Mouse (Mus musculus) gastrocnemius, postnatal 4 days (tissue): ENCODE measurements around the gene Stag1. TPM values are rescaled to one million over a fixed set of nuclear protein-coding genes. Genes with fewer than 3 reads are reported as not detected.

ENCODE experiments used
- DNase-seq, 2 experiments: peaks; one replicate each; pipeline ENCODE4 v3.0.0; 2021 to 2022; ENCODE audit warnings: low spot score in 2 of 2, mixed read lengths in 2 of 2
- total RNA-seq, 2 experiments: library from RNA; stranded (reverse); gene quantifications; 2 replicates each; pipeline ENCODE4 v1.2.3; 2021

The Stag1 gene
- total RNA-seq, 2 experiments from 2014 or later = 59.5 to 67.5 TPM

DNA sequence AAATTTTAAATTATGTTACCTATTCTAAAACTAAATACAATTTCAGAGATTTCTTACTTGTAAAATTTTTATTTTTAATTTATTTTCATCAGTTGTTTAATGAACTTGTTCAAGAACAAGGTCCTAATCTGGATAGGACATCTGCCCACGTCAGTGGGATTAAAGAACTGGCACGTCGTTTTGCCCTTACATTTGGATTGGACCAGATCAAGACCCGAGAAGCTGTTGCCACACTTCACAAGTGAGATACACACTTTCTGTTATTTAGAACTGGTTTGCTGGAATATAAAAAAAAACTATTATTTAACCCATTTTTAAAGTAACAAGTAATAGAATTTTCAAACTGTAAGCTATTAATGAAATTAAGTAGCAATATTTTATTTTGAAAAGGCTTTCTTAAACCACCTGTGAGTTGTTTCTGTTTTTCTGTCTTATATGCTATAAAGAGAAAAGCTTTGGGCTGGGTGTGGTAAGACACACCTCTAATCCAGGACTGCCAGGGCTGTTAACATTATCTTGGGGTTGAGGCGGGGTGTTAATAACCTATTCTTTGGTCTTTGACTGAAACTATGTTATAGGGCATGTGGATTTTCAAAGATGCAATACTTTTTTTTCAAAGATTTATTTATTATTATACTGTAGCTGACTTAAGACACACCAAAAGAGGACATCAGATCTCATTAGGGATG lies 347.2 kb downstream of the Stag1 start:
- no peak for DNase-seq

GRCm38 (mm10) chr9:100951481-100951880 lies 353.9 kb downstream of the Stag1 start:
- no peak for DNase-seq

GRCm38 (mm10) chr9:100962903-100963427 lies 365.4 kb downstream of the Stag1 start:
- no peak for DNase-seq

GRCm38 (mm10) chr9:100963428-100963912 lies 365.9 kb downstream of the Stag1 start:
- DNase-seq = no peak

- no peak for DNase-seq
Measured at GRCm38 (mm10) chr9:100964106-100964505, 366.5 kb downstream of the Stag1 start.

DNA sequence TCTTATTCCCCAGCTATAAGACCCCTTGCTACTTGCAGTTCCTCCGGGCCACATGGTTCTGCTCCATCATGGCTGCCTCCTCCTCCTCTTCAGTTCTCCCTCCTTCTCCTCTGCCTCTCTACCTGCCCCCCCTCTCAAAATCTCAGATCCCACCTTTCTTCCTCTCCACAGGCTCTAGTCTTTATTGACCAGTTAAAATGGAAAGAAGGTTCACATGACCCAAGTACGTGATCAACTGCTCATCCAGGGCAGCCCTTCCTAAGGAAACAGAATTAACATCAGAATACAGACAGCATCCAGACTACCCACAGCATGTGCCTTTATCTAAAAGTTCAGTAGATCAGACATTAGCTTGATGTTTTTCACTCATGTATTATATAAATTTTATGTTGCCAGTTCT lies 371.9 kb downstream of the Stag1 start:
- DNase-seq = no peak

DNA sequence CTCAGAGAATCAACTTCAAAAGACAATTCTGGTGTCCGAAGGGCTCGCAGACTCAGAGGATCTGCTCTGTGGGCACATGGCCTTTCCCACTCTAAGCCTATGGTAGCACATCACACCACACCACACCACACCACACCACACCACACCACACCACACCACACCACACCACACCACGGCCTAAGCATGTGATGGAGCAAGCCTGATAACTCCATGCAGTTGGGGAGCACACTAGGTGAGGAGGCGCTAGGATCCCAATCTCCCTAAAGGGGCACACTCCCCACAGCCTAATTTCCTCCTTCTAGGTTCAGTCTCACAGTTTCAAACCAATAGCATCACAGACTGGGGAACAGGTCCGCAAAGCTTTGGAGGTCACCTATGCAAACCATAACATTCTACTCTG lies 381.1 kb downstream of the Stag1 start:
- DNase-seq = no peak

GRCm38 (mm10) chr9:100979260-100979659 lies 381.7 kb downstream of the Stag1 start:
- peak in 1 of 2 experiments; percentile 24 for DNase-seq

GRCm38 (mm10) chr9:100982786-100983185 lies 385.2 kb downstream of the Stag1 start:
- no peak for DNase-seq

GRCm38 (mm10) chr9:100984381-100985310 lies 387.0 kb downstream of the Stag1 start:
- DNase-seq = no peak

DNA sequence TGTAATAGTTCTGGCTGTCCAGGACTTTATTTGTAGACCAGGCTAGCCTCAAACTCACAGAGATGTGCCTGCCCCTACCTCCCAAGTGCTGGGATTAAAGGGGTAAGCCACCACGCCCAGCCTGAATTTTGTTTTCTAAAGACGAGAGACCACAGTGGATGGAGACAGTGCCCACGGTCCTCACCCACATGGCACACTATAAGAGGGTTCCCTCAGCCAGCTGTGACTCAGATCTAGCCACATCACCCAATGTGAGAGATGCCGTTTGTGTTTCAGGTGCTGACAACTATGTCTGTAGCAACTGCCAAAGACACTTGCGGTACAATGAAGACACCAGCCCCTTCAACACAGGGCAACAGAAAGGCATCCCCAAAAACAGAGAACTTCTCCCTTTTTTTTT lies 389.4 kb downstream of the Stag1 start:
- DNase-seq = no peak

DNA sequence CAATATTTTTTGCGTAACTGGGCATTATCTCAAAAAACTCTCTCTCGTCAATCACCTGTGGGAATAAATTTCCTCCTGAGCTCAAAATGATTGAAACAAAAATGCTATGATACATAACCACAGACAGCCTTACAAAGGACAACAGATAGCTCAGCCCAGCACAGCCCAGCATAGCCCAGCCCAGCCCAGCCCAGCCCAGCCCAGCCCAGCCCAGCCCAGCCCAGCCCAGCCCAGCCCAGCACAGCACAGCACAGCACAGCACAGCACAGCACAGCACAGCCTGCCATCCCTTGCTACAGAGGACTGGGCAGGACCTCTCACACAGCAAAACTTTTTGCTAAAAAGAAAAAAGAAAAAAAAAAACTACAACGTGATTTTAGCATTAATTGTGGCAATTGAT lies 390.3 kb downstream of the Stag1 start:
- no peak for DNase-seq

DNA sequence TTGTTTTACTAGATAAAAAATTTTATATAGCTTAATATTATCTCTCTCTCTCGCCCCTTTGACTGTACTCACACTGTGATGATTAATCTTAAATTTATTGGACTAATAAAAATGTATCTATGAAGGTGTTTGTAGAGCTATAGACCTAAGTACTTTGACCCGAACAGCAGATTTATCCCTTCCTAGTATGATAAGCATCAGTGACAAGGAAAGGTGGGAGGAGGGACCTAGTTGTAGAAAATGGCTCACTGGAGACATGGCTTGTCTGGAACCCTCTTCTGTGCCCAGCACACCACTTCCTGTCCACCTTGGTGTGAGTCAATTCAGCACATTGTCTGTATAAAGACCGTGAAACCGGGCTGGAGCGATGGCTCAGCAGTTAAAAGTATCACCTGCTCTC lies 393.0 kb downstream of the Stag1 start:
- no peak for DNase-seq

- DNase-seq = no peak
Measured at GRCm38 (mm10) chr9:100991321-100991720, 393.7 kb downstream of the Stag1 start.

- no peak for DNase-seq
Measured at GRCm38 (mm10) chr9:100992191-100992590, 394.6 kb downstream of the Stag1 start.

- no peak for DNase-seq
Measured at GRCm38 (mm10) chr9:100993937-100994336, 396.3 kb downstream of the Stag1 start.

DNA sequence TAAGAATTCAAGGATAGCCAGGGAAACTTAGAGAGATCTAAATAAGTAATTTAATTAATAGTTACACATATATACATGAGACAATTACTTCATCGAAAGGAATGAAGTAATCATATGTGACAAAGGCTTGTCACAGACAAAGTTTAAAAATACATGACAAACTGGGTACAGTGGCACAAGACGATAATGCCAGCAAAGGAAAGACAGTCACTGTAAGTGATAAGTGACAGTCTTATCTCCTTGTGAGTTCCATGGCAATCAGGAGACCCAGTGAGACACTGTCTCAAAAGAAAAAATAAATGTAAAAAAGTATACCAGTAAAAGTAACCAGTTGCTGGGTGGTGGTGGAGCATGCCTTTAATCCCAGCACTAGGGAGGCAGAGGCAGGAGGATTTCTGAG lies 399.5 kb downstream of the Stag1 start:
- DNase-seq = no peak

GRCm38 (mm10) chr9:101002053-101002452 lies 404.5 kb downstream of the Stag1 start:
- DNase-seq = no peak

DNA sequence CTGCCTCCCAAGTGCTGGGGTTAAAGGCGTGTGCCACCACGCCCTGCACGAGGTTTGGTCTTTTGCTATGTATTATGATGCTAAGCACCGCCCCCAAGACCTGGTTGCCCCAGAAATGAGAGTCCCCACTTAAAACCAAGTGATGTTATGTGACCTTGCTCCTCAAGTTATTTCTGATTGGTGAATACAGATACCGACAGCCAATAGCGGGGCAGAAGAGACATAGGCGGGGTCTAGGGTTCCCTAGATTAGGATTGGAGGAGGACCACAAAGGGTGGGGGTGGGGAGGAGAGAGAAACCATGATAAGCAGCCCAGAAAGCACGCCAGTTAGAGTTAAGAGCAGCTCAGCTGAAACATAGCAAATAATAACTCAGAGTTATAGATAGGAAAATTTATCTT lies 405.2 kb downstream of the Stag1 start:
- no peak for DNase-seq

- DNase-seq = no peak
Measured at GRCm38 (mm10) chr9:101003302-101003701, 405.7 kb downstream of the Stag1 start.

DNA sequence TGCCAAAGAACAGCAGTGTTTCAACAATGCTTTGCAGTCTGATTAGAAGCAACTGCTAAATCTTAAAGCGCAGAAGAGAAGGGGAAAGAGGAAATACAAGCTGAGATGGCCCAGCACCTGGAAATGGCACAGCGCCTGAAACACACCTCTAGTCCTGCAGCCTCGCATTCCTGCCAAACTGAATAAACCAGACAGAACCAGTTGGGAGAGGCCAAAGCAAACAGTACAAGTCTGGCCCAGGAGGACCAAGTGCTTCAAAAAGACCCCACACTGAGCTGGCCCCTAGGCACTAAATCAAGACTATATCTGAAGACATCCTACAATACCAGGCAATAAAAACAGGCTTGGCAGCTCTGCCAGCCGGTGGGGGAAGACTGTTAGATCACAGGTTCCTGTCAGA lies 408.3 kb downstream of the Stag1 start:
- DNase-seq = no peak
